Mouse (Mus musculus) urinary bladder, postnatal 14 days (tissue): ENCODE results near the gene Astn1.
A peak's percentile ranks its signal among the peaks of the same experiment; 100 is the strongest.

Source experiments
- DNase-seq: peaks from one replicate; pipeline ENCODE4 v3.0.0; 2021; ENCODE audit warnings: low spot score

Gene Astn1

DNA sequence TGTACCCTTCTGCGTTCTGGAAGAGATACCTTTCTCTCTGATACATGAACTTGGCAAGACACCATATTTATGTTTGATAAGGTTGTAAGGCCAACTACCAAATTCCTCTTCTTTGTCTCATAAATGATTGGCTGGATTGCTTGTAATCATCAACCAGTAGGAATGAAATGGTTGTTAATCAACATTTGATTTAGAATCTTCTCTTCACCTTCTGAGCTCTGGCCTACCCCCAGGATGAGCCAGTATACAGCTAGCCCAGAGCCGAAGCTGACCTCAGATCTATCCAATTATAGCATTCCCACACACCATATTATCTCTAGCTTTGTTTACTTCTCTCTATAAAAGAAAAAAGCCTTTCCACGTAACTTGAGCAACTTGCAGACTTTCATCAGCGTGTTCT lies 270.9 kb downstream of the Astn1 start:
- DNase-seq = no peak

DNA sequence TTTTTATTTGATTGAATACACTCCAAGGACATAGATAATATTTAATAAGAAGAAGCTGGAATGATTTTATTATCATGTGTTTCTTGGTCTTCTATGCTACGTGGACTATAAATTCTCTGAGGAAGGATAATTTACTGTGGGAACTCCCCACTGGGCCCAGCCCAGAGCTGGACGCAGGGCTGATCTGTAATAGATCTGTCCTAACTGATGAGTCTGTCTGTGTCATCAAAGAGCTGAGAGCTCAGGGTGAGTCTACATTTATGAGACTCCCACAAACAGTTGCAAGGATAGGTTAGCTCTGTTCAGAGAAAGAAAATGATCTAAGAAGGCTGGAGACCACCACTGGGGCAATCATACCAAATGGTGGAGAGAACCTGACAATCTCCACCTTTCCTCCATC lies 271.4 kb downstream of the Astn1 start:
- DNase-seq = no peak

DNA sequence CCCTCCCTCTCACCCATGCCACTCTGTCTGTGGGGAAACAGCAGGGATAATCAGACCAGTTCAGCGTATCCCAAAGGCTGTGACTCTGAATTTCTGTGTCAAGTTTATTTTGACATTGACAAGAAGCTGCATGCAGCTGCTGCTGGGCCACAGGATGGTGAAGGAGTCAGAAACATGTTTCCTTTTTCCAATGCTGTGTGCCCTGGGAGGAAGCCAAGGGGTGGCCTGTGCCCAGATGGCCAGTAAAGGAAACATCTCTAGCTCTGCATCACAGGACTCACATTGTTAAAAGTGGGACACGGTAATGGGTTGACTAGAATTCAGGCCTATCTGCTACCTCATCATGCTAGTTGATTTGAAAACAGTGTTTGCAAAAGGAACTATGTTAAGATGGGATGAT lies 279.2 kb downstream of the Astn1 start:
- DNase-seq = no peak

DNA sequence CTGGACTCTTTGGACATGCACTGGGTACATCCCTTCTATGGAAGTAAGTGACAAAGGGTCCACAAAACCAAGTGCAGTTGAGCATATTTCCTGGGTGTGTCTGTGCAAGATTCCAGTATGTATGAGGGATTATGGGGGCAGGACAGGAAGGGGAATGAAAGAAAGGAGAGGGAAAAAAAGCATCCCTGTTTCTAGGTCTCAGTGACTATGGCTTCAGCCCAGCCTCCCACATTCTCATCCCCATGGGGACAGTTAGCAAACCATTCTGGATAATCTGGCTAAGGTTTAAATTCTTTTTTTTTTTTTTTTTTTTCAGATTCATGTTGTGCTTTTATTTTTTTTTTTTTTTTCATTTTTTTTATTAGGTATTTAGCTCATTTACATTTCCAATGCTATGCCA lies 280.2 kb downstream of the Astn1 start:
- no peak for DNase-seq

DNA sequence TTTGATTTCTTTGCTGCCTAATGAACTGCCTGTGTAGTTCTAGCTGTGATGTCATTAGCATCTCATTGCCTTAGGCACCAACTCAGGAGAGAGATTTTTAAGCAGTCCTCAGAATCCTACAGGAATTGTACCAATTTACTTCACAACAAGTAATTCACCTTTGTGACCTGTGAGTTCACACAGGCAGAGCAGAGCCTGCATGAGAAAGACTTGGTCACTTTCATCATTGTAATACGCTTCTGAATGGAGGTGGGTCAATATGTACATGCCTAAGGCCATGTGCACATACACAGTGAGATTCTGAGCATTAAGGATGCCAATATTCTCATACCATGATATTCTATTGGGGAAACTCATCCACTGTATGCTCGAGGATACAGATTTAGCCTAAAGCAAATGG lies 290.7 kb downstream of the Astn1 start:
- no peak for DNase-seq

DNA sequence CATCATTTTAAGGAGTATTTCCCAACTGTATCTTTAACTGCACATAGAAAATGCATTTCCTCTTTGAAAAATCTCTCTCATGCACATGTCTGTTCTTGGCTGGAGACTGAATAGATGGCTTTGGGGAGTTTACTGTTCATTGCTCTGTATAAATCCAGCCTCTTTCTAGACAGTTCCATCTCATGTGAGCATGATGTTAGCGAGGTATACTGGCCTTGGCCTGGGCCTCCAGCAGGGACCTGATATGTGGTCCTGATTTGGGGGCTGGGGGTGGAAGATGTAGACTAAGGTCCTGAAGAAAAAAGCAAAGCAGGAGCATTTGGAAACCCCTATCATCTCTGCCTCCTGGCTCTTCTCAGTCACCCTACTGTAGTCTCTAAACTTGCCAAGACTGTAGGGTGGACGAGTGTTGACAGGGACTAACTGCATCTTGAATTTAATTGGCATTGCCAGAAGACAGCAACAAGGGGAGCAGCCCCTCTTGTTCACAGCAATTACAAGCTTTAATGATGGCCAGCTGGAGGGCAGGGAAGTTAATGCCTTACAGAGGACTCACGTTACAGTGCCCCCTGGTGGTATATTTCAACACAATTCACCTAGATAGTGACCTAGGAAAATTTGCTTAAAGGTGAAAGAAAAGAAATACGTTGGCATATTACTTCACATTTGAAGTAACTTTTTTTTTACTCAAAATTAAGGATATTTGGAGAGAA lies 291.9 kb downstream of the Astn1 start:
- DNase-seq = peak; percentile 10

DNA sequence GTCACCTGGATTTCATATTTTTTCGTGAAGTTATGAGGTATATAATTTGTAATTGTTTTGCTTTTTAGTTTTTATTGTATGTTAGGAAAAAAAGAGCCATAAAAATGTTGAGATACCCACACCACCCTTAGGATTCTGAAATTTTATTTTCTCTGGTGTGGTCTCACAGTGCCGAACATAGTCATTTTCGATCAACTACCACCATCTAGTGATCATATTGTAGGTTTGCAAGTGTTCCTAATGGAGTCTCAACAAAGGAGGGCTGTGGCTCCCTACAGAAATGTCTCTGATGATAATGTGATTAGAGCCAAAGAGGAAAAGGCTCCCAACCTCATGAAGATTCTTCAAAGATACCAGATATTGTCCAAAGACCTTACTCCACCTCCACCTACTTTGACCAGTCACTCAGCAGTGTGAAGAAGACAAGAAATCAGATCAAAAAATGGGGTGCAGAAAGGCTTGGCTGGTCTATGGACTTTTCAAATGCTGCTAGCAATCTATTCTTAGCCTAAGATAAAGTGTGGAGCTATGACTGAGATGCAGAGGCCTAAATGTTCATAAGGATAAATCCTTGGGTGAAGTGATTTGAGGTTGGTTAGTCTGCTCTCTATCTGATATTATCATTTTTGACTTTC lies 292.6 kb downstream of the Astn1 start:
- DNase-seq = no peak

DNA sequence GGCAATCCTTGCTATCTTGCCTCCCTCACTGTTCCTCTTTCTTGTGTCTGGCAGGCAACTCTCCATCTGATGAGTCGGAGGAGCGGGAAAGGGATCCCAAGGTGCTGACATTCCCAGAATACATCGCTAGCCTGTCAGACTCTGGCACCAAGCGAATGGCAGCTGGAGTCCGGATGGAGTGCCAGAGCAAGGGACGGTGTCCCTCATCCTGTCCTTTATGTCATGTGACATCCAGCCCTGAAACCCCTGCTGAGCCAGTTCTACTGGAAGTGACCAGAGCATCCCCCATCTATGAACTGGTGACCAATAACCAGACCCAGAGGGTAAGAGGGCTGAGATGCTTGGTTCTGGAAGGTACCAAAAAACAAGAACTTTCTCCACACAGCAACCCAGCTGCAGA lies 294.9 kb downstream of the Astn1 start:
- DNase-seq = no peak

DNA sequence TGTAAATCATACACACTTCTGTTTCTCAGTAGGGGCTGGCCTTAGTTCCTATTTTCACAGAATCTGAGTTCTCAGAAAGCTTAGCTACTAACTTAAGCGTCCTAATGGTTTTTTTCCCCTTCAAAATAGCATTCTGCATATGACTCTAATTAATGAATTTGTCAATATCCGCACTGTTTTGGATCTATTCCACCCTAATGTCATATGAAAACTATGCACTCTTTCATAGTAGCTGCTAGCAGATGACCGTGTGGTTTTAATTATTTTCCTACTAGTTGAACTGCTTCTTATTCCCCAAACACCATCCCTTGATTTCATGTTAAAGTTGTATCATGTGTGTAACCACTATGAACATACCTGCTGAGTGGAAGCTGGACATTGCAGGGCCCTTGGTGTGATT lies 303.9 kb downstream of the Astn1 start:
- DNase-seq = no peak

DNA sequence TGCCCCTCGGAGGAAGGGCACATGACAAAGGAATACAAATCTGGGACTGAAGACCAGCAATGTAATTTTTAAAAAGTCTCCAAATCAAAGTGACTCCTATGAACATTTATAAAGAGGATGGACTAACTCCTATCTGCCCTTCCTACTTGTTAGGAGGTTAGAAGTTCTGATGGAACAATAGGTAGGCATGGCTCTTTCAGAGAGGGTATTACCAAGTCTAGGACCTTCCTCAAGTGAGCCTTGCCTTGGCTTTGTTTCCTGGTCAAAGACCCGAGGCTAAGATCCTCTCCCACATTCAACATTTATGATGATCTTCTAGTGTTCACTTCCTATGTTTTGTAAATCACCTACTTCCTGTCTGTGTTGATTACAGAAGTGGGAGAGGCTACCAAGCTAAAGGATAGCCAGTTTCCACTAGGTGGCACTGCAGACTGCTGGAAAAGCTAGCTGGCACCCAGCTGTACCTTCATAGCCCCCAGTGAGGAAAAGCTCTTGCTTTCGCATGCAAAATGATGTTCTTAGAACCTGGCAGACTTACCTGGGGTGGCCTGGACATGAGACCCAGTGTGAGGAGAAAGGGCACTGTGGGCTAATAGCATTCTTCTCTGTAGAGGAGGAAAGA lies 308.0 kb downstream of the Astn1 start:
- DNase-seq = peak; percentile 66

DNA sequence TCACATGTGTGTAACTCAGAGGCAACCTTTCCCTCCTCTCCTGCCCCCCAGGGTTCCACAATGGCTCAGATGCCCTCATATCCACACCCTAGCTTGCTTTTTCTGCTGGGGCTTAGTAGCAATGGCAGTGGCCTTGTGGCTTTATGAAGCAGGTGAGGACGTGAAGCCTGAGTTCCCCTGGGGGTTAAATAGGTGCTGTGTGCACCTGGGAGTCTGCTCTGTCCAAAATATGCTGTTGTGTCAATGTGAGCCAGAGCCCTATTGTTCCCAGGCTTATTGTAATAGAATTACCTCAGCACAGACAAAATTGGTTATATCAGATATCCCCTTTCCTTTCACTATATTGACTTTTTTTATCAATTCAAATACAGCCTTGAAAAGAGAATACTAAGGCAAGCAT lies 325.7 kb downstream of the Astn1 start:
- no peak for DNase-seq

DNA sequence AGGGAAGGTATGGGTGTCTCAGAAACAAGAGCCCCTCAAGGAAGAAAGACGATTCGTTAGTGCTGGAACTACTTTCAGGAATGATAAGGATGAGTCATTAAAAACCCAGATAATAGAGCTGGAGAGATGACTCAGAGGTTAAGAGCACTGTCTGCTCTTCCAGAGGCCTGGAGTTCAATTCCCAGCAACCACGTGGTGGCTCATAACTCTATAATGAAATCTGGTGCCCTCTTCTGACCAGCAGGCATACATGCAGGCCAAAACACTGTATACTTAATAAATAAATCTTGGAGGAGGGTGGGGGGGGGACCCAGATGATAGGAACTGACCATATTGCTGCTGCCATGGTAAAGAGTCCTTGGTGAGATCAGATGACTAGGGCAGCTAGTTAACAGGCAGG lies 335.4 kb downstream of the Astn1 start:
- DNase-seq = no peak

DNA sequence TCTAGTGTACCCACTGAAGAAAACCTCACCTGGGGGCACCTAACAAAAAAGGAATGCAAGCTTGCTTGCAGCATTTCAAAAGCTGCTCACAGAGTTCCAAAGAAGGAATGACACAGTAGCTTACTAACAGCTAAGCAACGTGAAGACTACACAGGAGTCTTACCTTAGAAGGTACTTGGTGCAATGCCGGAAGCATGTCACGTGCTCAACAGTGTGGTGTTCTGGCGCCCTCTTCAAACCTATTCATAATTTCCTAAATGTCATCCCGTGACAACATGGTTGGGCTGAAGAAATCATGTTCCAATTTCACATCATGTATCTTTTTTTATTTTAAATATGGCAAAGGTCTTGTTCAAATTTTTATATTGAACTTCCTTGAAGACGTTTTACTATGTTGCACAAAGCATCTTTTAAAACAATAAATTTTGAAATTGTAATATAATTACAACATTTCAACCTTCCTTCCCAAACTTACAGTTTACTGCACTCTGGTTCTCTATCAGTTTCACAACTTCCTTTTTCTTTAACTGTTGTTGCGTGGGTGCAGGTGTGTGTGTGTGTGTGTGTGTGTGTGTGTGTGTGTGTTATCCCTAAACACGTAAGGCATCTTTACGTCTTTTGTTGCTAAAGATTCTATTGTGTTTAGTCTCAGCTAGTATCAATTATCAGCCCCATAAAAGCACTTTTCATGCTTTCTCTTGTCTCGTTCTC lies 335.9 kb downstream of the Astn1 start:
- DNase-seq = no peak

DNA sequence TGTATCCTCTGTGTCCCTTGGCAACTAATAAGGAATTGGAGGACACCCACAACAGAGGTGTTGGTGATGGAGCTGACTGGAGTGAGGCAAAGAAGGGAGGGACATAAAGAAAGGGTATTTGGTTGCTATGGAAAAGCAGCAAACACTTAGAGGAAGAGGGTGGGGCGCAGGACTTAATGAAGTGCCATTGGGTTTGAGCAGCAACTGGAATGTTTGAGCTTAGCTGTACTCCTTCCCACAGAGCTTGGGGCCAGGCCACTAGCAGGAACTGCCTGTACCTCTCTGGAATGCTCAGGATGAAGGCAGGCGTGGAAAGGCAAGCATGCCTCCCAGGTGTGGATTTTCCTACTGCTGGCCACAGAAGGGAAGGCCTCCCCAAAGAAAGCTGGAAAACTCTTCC lies 337.2 kb downstream of the Astn1 start:
- DNase-seq = no peak

DNA sequence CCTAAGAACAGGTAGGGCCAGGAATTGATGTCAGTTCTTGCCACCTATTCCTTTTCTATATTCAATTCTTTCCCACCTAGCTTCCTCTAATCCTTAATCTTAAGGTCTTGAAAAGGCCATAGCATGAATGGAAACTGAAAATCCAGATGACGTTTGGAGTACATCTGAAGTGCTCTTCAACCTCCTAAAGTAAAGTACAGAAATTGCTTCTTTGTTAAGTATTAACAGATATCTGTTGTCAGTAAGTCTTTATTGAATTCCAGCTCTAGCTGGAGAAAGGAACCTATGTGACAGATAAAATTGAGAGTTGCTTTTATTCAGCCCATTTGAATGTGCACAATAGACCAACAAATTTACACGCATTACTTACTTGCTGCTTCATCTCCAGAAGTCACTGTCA lies 338.1 kb downstream of the Astn1 start:
- no peak for DNase-seq

DNA sequence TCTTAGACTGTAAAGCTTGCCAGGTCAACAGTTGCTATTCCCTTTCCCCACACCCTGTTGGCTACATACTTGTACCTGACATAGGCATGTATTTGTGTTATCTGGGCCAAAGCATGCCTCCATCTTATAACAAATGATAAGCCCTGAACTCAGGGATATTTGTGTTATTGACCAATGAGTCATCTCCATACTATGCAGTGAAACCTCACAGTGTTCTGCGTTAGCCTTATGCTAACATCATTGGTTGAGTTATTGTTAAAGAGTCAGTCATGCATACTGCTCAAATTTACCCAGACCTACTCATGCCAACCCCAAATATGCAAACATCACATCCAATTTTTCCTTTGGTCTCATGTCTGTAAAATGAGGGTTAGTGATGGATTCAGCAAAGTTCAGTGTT lies 339.3 kb downstream of the Astn1 start:
- DNase-seq = no peak

DNA sequence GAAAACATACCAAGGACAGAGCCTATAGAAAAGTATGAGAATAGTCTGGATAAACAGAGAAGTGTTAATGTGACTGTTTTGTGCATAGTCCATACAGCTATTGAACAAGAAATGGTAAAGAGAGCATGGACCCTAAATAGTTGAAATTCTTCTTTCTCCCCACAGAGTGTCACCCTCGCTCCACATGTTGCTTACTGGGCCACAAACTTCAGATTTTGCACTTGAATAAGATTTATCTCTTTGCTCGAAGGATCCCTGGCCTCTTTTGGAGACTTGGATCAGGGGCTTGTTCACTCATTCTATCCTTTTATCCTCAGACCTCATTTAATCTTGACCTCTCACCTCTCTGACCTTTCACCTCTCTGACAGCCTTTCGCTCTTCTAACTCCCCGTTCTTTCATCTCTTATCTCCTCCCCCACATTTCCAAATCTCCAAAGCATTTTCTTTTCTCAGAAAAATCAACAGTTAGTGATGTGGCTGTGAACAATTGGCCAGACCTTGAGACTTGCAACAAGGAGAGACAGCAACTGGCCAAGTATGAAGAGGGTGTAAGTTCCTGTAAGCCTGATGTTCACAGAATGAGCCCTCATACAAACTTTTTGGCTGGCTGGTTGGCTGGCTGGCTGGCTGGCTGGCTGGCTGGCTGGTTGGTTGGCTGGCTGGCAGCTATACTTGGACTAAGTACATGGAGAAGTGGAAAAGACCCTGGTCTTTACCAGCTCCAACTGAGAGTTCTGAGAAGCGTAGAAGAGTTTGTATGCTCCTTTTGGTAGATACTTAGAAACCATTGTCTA lies 351.4 kb downstream of the Astn1 start:
- DNase-seq = peak; percentile 8

DNA sequence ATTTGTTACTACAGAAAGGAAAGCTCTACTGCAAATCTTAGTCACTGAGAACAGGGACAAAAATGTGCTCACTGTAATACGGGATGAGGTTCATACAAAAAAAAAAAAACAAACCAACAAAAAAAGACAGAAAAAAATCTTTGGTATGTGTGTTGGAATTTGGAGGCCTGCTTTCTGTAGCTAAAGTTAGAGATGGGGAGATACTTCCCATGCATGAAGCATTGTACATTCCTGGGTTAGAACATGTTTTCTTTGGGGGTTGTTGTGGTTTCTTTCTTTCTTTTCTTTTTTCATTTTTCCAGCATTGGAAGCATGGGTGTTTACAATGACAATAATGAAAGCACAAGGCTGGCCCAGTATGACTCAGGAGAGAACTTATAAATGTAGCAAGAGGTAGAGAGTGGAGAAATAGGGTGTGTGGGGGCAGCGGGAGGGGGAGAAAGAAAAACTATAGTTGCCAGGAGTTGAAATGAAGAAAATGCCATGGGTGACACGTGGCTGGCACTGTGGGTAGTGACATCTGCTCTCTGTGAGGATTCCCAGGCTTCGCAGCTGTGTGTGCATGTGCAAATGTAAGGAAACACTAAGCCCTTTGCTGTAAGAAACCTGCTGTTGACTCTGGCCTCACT lies 370.9 kb downstream of the Astn1 start:
- DNase-seq = no peak

DNA sequence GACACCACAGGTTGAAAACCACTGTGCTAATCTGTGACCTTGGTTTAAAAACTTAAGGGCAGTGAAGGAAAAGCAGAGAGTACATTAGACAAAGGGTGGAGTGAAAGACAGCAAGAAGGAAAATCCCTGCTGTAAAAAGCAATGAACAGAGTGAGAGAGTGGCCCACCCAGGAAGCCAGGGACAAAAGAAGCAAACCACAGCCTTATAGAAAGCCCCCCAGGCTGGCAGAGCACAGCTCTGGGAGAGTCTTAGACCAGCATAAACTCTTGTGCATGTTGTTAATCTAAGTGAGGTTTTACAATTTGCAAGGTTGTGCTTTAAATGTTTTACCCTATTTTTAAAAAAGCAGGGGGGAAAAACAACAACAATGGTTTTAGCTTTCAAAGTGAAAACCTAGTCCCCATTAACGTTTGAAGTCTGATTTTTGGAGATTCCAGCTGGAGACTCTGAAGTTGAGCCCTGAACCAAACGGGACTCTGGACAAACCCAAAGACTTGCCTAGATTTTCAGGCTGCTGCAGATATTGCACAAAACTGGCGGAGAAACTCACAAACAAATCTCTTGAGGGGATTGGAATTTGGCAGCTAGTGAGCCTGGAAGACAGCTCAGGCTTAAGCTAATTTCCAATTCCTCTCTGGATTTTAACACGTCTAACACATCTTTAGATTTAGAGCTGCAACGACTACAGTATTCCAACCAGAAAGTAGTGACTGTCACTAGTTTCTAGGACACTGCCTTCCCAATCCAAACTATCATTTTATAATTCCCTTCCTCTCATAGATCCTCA lies 377.3 kb downstream of the Astn1 start:
- peak; percentile 6 for DNase-seq

DNA sequence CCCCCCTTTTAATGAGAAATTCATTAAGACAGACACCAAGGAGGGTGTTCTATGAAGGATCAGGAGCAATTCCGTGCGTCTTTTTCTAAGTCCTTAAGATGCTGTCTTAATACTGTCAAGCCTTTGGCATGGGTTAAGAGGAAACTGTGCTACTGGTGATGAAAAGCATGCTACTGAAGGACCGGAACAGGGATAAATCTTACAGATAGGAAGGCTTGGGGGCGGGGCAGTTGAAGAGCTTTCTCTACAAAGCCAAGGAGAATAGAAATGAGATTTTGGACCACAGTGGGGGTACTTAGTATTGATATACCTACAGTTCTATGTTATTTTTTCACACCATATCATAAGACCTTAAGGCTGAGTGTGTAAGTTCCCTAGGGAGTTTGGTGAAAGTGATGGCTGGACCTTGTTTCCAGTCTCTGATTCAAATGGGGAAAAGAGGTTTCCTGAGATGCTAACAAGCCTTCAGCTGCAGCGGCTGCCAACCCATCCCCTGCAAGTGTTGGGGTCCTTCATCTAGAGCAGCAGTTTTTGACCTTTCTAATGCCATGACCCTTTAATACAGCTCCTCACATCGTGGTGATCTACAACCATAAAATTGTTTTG lies 378.2 kb downstream of the Astn1 start:
- no peak for DNase-seq

DNA sequence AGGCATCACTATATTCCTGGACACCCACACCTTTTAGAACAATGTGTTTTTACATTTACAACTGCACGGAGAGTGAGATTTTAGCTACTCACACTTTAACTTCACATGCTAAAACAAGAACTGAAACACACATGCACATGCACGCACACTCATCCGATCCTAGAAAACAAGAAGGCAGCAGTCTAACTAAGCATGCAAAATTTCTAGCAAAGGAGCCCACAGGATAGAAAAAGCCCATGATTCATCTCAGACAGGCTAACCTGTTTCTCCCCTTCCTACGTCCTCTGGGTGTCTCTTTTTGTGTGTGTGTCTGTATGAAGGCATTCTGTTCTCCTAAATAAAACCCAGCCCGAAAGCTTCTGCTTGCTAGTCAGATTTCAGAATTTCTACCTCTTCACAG lies 378.9 kb downstream of the Astn1 start:
- no peak for DNase-seq
